Mouse (Mus musculus) lung, postnatal 0 days (tissue): Measurements from ENCODE around the gene E030030I06Rik. TPM values are rescaled to one million over a fixed set of nuclear protein-coding genes. Genes with fewer than 3 reads are reported as not detected.
"Not testable (repeated sequence)": the region's sequence is repeated elsewhere in the genome, so short reads cannot be mapped to it uniquely, and the experiment has no call there.

Source experiments
- ATAC-seq: fragments of 200-750 bp; cut with Nextera tagmentation; 2 replicates; pipeline ENCODE4 v1.8.0; 2017; ENCODE audit warnings: moderate library complexity
- DNase-seq: peaks from one replicate; pipeline ENCODE4 v3.0.0-alpha.2; 2016; ENCODE audit warnings: low spot score
- H3K27ac ChIP-seq: fragments of 300-500 bp; sonication (generic); 2 replicates; pipeline ENCODE4 v1.5.1; 2014; ENCODE audit warnings: antibody characterized with exemption, mild to moderate bottlenecking, low read length, mixed read lengths
- H3K27me3 ChIP-seq: fragments of 300-500 bp; sonication (generic); replicated peaks from 2 replicates; pipeline ENCODE4 v1.6.1; 2014; ENCODE audit warnings: low read length, mixed read lengths; ENCODE audit not compliant: insufficient read depth
- H3K36me3 ChIP-seq: fragments of 300-500 bp; sonication (generic); 2 replicates; pipeline ENCODE4 v1.6.1; 2014; ENCODE audit warnings: low read length, mixed read lengths; ENCODE audit not compliant: insufficient read depth
- H3K4me1 ChIP-seq: fragments of 300-500 bp; sonication (generic); 2 replicates; pipeline ENCODE4 v1.6.1; 2014; ENCODE audit warnings: antibody characterized with exemption, low read depth, low read length, mixed read lengths; ENCODE audit not compliant: insufficient read depth
- H3K4me2 ChIP-seq: fragments of 300-500 bp; sonication (generic); replicated peaks from 2 replicates; pipeline ENCODE4 v1.6.1; 2014; ENCODE audit warnings: low read depth, mild to moderate bottlenecking, low read length, moderate library complexity, mixed read lengths
- H3K4me3 ChIP-seq: fragments of 300-500 bp; sonication (generic); 2 replicates; pipeline ENCODE4 v1.5.1; 2014; ENCODE audit warnings: low read depth, low read length
- H3K9ac ChIP-seq: fragments of 300-500 bp; sonication (generic); replicated peaks from 2 replicates; pipeline ENCODE4 v1.6.1; 2014; ENCODE audit warnings: low read depth, mild to moderate bottlenecking
- H3K9me3 ChIP-seq: fragments of 300-500 bp; sonication (generic); 2 replicates; pipeline ENCODE4 v1.6.1; 2016; ENCODE audit warnings: low read length, mixed read lengths
- CTCF ChIP-seq: IDR thresholded peaks from 2 replicates; pipeline ENCODE4 v1.5.1; 2016; ENCODE audit warnings: antibody characterized with exemption, mild to moderate bottlenecking
- EP300 ChIP-seq: IDR thresholded peaks from 2 replicates; pipeline ENCODE4 v1.6.1; 2016; ENCODE audit warnings: antibody characterized with exemption, mild to moderate bottlenecking, control low read depth
- WGBS: fragments of 180-500 bp; shearing (Covaris S2); extraction: QIAGEN DNeasy Blood & Tissue Kit; methylation state at CpG from one replicate; pipeline ENCODE4 v1.1.7; 2014; 5-methylcytosine and 5-hydroxymethylcytosine counted together
- polyA plus RNA-seq: library from polyadenylated mRNA; unstranded; fragments of >200 nt; fragmentation: Nextera tagmentation; extraction: Ambion mirVana; gene quantifications from 2 replicates; pipeline ENCODE4 v1.2.1, GENCODE M21; 2015

Gene E030030I06Rik
- polyA plus RNA-seq, 1 experiment from 2014 or later, result 20.9 TPM

DNA sequence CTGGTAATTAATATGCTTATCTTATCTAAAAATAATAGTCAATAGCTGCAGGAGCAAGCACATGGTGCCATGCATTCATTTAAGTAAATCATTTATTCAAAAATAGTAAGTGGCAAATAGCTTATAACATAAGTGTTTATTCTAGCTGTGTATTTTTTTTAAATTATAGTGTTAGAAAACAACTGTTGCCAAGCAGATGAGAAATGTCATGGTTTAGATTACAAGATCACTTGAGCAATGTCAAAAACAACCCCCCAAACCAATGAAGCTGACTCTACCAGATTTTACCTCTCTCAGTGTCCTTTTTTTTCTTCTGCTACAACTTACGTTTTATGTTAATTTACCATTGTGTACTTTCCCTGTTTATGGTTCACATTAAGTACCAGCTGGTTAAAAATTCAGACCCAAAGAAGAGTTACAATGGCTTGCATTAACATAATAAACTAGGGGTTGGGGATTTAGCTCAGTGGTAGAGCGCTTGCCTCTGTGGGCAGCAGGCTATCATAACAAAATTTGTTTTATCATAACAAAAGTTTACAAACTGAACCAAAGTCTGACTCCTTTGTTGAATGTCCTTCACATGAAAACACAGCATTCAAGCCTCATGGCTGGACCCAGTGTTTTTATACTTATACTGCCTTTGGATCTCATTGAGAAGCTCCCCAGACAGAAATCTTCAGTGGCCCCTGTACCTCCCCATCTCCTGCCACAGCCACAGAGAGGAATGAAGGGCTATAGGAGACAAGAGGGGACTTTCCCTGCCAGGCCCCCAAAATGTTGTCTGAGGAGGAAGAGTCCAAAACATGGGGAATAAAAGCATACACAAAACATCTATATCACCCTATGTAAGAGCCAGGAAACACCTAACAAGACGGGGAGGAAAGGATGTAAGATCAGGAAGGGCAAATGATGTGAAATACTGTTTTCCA lies 6.1 kb upstream of the E030030I06Rik start:
- Histone ChIP-seq H3K4me1 (peaks cover 4% of the 10 kb centered on the region), H3K9me3 (no peaks in the 10 kb centered on the region), H3K4me2 (no peak overlapping the region), H3K27me3 (peaks cover 43% of the 10 kb centered on the region), H3K36me3 (no peaks in the 10 kb centered on the region), H3K9ac (no peak overlapping the region), H3K27ac (no peak overlapping the region), H3K4me3 (no peak overlapping the region)
- 32% methylated on average over 3 of the region's 3 CpGs for WGBS
- DNase-seq (no peak), ATAC-seq (no peak)
- TF ChIP-seq EP300 (no peak), CTCF (no peak)

DNA sequence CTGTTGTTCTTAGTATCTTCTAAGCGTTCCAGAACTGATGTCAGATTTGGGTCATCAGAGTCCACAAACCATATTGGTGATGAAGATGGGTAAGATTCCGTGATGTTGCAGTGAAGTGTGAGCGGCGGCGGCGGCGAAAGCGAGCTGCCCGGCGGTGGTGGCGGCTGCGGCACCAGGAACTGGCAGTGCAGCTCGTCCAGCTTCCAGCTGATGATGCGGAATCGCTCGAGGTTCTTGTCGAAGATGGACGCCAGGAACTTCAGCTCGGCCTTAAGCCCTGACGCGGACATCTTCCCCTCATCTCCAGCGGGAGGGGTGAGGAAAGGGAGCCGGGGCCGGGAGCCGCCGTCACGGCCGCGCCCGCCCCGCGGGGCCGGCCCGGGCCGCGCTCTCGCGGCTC lies 5.1 kb upstream of the E030030I06Rik start:
- H3K9me3 ChIP-seq, H3K4me1 ChIP-seq, H3K27ac ChIP-seq, H3K9ac ChIP-seq, H3K36me3 ChIP-seq, DNase-seq, ATAC-seq: not testable (repeated sequence)
- Histone ChIP-seq H3K4me3 (peak overlapping the region; percentile 17; the same call in 1 of the 2 replicates), H3K4me2 (peak overlapping the region; percentile 44), H3K27me3 (peaks cover 47% of the 10 kb centered on the region)
- WGBS, result 2% methylated on average over 36 of the region's 38 CpGs

DNA sequence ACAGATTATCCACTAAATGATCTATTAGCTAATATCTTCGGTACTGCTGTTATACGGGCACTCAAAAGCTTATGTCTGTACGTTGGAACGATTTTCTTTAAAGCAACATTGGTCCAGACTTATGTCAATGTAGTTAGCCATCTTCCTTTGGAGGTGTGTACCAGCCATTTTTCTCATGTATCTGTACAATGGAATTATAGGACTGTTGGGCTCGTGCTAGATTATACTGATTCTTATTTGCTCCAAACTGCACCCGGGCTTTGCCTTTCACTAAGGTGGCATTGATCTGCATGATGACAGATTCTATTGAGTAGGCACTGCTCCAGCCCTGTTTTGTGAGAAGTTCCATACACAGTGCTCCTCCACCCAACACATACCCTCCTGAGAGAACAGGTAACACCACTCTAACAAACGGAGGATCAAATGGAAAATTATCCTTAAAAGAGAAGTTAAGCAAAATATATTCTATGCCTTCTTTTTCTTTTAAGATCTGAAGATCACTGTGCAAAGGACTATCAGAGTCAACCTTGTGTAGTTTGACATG lies 4.1 kb upstream of the E030030I06Rik start:
- not testable (repeated sequence) for H3K36me3 ChIP-seq, H3K4me2 ChIP-seq, ATAC-seq, H3K4me1 ChIP-seq, H3K4me3 ChIP-seq, H3K9ac ChIP-seq, H3K9me3 ChIP-seq, DNase-seq, H3K27ac ChIP-seq
- H3K27me3 ChIP-seq, result peaks cover 47% of the 10 kb centered on the region
- WGBS, result 3% methylated on average over 7 of the region's 7 CpGs

DNA sequence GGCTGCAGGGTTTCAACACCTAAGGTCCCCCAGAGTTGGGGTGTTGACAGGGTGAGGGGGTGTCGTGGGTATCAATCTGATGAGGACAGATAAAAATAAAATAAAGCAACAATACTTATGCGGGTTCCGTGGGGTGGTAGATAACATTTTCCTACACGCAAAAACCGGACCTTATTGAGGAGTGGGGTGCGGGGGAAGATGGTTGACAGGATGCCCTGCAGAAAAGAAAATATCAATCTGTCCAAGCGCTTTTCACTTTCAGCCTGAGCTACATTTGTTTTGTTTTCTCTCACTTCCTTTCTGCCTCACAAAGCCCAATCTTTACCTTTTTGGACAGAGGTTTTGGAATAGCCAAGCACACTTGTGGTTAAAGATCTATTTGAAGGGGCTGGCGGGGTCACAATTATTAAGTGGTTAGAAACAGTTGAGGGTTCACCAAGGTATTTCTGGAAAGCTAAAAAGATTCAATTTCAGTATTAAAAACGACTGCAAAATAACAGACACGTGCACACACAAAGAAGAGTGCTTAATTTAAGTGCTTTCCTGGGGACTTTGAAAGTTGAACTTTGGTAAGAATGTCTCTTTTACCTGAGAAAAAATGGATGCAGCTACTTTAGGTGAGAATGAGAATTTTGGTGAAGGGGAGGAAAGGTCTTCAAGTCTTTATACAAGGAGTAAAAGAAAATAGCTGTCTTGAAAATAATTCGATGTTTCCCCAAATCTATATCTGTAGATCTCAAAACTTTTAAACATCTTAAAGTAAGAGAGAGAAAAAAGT lies 3.0 kb upstream of the E030030I06Rik start:
- peaks cover 42% of the 10 kb centered on the region for H3K27me3 ChIP-seq
- H3K9ac ChIP-seq, H3K9me3 ChIP-seq, H3K36me3 ChIP-seq, H3K4me3 ChIP-seq, H3K27ac ChIP-seq, H3K4me1 ChIP-seq, DNase-seq, H3K4me2 ChIP-seq, ATAC-seq: not testable (repeated sequence)
- 4% methylated on average over 11 of the region's 11 CpGs for WGBS

DNA sequence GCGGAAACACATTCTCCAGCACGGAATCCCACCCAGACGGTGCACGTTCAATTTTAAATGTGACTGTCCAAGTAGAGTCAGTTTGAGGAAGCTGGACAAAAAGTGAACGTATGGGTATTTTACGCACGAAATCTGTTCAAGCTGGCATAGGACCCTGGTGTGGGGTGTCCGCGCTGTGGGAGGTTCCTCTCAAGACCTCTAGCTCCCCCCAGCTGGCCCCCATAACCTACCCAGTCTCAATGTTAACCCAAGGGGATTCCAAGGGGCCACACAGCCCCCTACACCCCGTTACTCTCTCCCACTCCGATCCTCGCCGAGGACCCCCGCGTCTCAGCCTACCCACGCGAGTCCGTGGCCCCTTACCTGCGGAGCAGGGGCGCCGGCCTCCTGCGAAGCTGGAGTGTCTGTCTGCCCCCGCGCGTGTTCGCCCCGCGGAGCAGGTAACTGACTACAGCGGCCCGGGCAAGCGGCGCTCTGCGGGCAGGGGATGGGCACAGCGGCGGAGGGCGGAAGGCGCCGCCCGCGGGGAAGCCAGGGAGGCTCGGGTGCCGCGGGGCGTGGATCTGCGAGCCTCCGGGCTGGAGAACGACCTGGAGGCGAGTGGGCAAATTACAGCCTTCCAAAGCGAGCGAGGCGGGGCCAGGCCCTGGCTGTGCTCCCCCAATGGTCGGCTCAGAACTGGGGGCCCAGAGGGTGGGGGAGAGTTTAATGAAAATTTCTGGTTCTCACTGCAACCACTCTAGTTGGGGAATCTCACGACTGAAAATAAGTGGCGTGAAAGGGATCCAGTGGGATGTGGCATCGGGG lies 2.2 kb upstream of the E030030I06Rik start:
- peak overlapping the region; percentile 100 for H3K4me2 ChIP-seq
- 3% methylated on average over 53 of the region's 55 CpGs for whole genome bisulfite sequencing
- not testable (repeated sequence) for H3K4me1 ChIP-seq, H3K36me3 ChIP-seq, H3K9me3 ChIP-seq, H3K9ac ChIP-seq, H3K27ac ChIP-seq, ATAC-seq
- TF ChIP-seq CTCF, result peak; percentile 10; the same call in 1 of the 2 replicates
- H3K4me3 ChIP-seq, result peak overlapping the region; percentile 75
- peaks cover 34% of the 10 kb centered on the region for H3K27me3 ChIP-seq
- peak; percentile 19 for DNase-seq

DNA sequence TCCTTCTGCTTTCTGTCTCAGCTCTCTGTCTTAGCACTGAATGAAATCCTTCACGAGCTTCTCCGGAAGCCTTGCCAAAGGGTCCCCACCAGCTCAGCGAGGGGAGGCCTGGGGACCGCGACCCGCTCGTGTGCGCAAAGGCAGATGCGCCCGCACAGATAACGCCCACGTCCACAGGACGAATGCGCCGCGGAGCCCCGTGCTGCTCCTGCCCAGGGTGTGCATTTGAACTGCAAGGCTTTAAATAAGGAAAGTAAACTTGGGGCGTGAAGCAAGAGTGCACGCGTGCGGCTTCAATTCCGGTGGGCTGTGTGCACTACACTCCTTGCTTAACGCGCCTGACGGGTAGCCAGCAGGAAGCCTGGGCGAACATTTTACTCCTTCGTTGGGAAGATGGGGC lies 1.5 kb upstream of the E030030I06Rik start:
- Histone ChIP-seq H3K9ac (no peak overlapping the region), H3K36me3 (no peaks in the 10 kb centered on the region), H3K9me3 (no peaks in the 10 kb centered on the region), H3K27ac (no peak overlapping the region), H3K27me3 (peaks cover 27% of the 10 kb centered on the region), H3K4me1 (peaks cover 4% of the 10 kb centered on the region), H3K4me3 (peak overlapping the region; percentile 75), H3K4me2 (peak overlapping the region; percentile 100)
- DNase-seq, result peak; percentile 33
- no peak for TF ChIP-seq CTCF
- no peak for TF ChIP-seq EP300
- ATAC-seq, result no peak
- WGBS, result under 1% methylated on average over 27 of the region's 27 CpGs
